Mouse (Mus musculus) heart, adult 11 months (tissue): ENCODE results near the gene Cenpe.

Source experiments
- DNase-seq: peaks from one replicate; pipeline ENCODE4 v3.0.0; 2022

Gene Cenpe

GRCm38 (mm10) chr3:135281701-135282100, 69.4 kb downstream of the Cenpe start:
- no peak for DNase-seq

- DNase-seq = no peak
Measured at GRCm38 (mm10) chr3:135285256-135285655, 72.9 kb downstream of the Cenpe start.

GRCm38 (mm10) chr3:135285807-135286206, 73.5 kb downstream of the Cenpe start:
- no peak for DNase-seq

- peak; percentile 51 for DNase-seq
Measured at GRCm38 (mm10) chr3:135288138-135288750, 75.9 kb downstream of the Cenpe start.

GRCm38 (mm10) chr3:135289148-135289547, 76.8 kb downstream of the Cenpe start:
- DNase-seq = no peak

GRCm38 (mm10) chr3:135290249-135290894, 78.0 kb downstream of the Cenpe start:
- peak; percentile 69 for DNase-seq

GRCm38 (mm10) chr3:135293703-135294102, 81.4 kb downstream of the Cenpe start:
- peak; percentile 89 for DNase-seq

GRCm38 (mm10) chr3:135295559-135295958, 83.2 kb downstream of the Cenpe start:
- no peak for DNase-seq

- DNase-seq = peak; percentile 89
Measured at GRCm38 (mm10) chr3:135298560-135298959, 86.2 kb downstream of the Cenpe start.

- peak; percentile 50 for DNase-seq
Measured at GRCm38 (mm10) chr3:135300081-135300480, 87.7 kb downstream of the Cenpe start.

GRCm38 (mm10) chr3:135304060-135304459, 91.7 kb downstream of the Cenpe start:
- peak; percentile 39 for DNase-seq

GRCm38 (mm10) chr3:135304566-135304965, 92.2 kb downstream of the Cenpe start:
- peak; percentile 21 for DNase-seq

GRCm38 (mm10) chr3:135307411-135308259, 95.3 kb downstream of the Cenpe start, which contains the start of gene Slc9b2:
Slc9b2 (plus strand) TSS chr3:135307700.
- DNase-seq = peak; percentile 86

- peak; percentile 28 for DNase-seq
Measured at GRCm38 (mm10) chr3:135312916-135313491, 100.7 kb downstream of the Cenpe start.

- DNase-seq = peak; percentile 30
Measured at GRCm38 (mm10) chr3:135313727-135314126, 101.4 kb downstream of the Cenpe start.

GRCm38 (mm10) chr3:135314811-135315210, 102.5 kb downstream of the Cenpe start:
- DNase-seq = peak; percentile 76

GRCm38 (mm10) chr3:135315720-135316425, 103.5 kb downstream of the Cenpe start:
- peak; percentile 45 for DNase-seq

GRCm38 (mm10) chr3:135318331-135318730, 106.0 kb downstream of the Cenpe start:
- DNase-seq = peak; percentile 36
